Mouse (Mus musculus): ENCODE data around the gene Trh. TPM values are rescaled to one million over a fixed set of nuclear protein-coding genes. Genes with fewer than 3 reads are reported as not detected.

Trh gene
- total and polyA plus RNA-seq, 3 experiments = not detected

DNA sequence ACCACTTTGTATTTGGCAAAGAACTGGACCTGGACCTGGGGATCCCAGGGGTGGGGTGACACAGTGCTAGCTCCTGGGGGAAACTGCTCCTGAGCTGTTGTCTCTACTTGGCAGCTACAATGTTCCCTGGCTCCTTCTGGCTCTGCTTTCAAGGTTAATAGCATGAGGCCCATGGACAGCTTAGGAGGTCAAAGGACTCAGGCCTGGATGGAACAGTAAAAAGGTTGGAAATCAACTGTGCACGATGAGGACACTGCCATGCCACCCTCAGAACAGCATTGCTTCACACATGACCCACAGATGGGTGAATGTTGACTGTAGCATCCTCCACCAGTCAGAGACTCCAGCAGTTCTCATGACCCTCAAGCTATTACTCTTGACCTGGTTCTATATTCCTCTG is 13.1 kb downstream of the Trh start:
- H3K4me1 ChIP-seq (ENCODE audit: control insufficient read depth, insufficient read depth, low read length) = no peaks in the 10 kb centered on the region
- H3K27ac ChIP-seq = no peak overlapping the region
- DNase-seq = no peak
- 42% methylated on average over 1 of the region's 1 CpGs for WGBS
- H3K4me3 ChIP-seq = no peak overlapping the region
- intact Hi-C loops (cut with DNase I) = no loop called here
- TF ChIP-seq CTCF (IDR thresholded peaks at IDR 0.05) = no peak
- no peak for TF ChIP-seq EP300 (IDR thresholded peaks at IDR 0.05; ENCODE audit: insufficient read depth, low read depth, low read length)
- TF ChIP-seq POLR2A (IDR thresholded peaks at IDR 0.05; ENCODE audit: insufficient read depth, low read depth, low read length) = no peak
- H3K79me2 ChIP-seq (replicated peaks; ENCODE audit: control insufficient read depth, insufficient read depth, low read length) = no peaks in the 10 kb centered on the region
- no peaks in the 10 kb centered on the region for H3K36me3 ChIP-seq (ENCODE audit: control insufficient read depth, insufficient read depth, low read length)
- H3K9ac ChIP-seq (ENCODE audit: low read depth, low read length) = no peak overlapping the region
- H3K27me3 ChIP-seq (ENCODE audit: control insufficient read depth, insufficient read depth, low read length) = no peaks in the 10 kb centered on the region

DNA sequence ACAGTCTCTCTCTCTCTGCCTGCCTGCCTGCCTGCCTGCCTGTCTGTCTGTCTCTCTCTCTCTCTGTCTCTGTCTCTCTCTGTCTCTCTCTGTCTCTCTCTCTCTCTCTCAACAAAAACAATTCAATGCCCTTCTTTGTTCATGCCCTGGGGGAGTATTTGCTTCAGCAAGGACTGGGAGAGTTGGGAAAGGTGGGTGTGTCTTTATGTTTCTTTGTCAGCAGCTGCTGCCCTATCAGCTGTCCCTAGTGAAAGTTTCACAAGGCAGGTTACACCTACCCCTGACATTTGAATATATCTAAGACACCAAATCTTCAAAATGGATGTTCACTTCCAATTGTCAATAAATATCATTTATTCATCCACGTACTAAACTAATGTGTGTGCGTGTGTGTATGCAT is 14.9 kb downstream of the Trh start:
- Histone ChIP-seq H3K36me3 (ENCODE audit: control insufficient read depth, insufficient read depth, low read length) (no peaks in the 10 kb centered on the region), H3K9ac (ENCODE audit: low read depth, low read length) (no peak overlapping the region), H3K4me1 (ENCODE audit: control insufficient read depth, insufficient read depth, low read length) (no peaks in the 10 kb centered on the region), H3K27ac (no peak overlapping the region), H3K4me3 (no peak overlapping the region), H3K79me2 (replicated peaks; ENCODE audit: control insufficient read depth, insufficient read depth, low read length) (no peaks in the 10 kb centered on the region), H3K27me3 (ENCODE audit: control insufficient read depth, insufficient read depth, low read length) (no peaks in the 10 kb centered on the region)
- DNase-seq = no peak
- TF ChIP-seq CTCF (IDR thresholded peaks at IDR 0.05) = no peak
- no peak for TF ChIP-seq POLR2A (IDR thresholded peaks at IDR 0.05; ENCODE audit: insufficient read depth, low read depth, low read length)
- no peak for TF ChIP-seq EP300 (IDR thresholded peaks at IDR 0.05; ENCODE audit: insufficient read depth, low read depth, low read length)
- 88% methylated on average over 2 of the region's 2 CpGs for WGBS
- intact Hi-C loops (cut with DNase I) = loop anchor here (10.0 kb wide), 1 partner anchor 675 kb away; no protein-coding TSS in a partner anchor

DNA sequence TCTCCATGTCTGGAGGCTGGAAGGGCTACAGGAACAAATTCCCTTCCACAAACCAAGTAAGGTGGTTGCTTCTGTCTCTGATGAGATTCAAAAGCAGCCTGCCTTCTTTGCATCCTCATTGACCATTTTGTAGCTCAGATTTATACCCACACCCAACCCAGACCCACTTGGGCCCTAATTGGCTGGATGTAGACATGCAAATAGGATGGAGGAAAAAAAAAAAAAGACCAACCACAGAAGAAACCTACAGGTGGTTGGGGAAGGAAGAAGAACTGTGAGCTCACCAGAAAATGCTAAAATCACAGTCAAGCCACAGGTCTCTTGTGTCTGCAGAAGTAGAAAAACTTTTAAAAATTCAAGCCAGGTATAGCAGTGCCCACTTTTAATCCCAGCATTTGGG is 15.3 kb downstream of the Trh start:
- no peaks in the 10 kb centered on the region for H3K4me1 ChIP-seq (ENCODE audit: control insufficient read depth, insufficient read depth, low read length)
- no peaks in the 10 kb centered on the region for H3K79me2 ChIP-seq (replicated peaks; ENCODE audit: control insufficient read depth, insufficient read depth, low read length)
- intact Hi-C loops (cut with DNase I) = loop anchor here (10.0 kb wide), 1 partner anchor 676 kb away; no protein-coding TSS in a partner anchor
- no peaks in the 10 kb centered on the region for H3K36me3 ChIP-seq (ENCODE audit: control insufficient read depth, insufficient read depth, low read length)
- TF ChIP-seq EP300 (IDR thresholded peaks at IDR 0.05; ENCODE audit: insufficient read depth, low read depth, low read length) = no peak
- no peak for TF ChIP-seq POLR2A (IDR thresholded peaks at IDR 0.05; ENCODE audit: insufficient read depth, low read depth, low read length)
- TF ChIP-seq CTCF (IDR thresholded peaks at IDR 0.05) = no peak
- H3K4me3 ChIP-seq = no peak overlapping the region
- no peak for DNase-seq
- H3K27ac ChIP-seq = no peak overlapping the region
- no peaks in the 10 kb centered on the region for H3K27me3 ChIP-seq (ENCODE audit: control insufficient read depth, insufficient read depth, low read length)
- H3K9ac ChIP-seq (ENCODE audit: low read depth, low read length) = no peak overlapping the region

DNA sequence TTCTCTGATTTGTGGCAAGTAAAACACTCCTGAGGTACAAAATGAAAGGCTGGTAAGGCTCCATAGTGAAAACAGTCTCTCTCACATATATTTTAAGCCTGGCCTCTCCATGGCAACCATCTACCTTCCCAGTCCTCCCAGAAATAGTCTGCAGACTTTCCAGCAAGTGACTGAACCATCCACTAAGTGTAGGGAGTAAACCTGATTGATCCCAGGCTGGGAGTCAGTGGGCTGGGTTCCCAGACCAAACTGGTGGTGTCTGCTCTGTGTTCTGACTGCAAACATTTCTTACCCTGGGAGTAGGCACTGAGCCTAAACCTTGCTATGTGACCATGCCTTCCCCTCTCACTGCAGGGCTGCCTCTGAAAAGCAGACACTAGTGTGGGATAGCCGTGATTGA is 19.5 kb downstream of the Trh start:
- intact Hi-C loops (cut with DNase I) = loop anchor here (10.0 kb wide), 1 partner anchor 680 kb away; no protein-coding TSS in a partner anchor
- Histone ChIP-seq H3K4me3 (no peak overlapping the region), H3K79me2 (replicated peaks; ENCODE audit: control insufficient read depth, insufficient read depth, low read length) (no peaks in the 10 kb centered on the region), H3K36me3 (ENCODE audit: control insufficient read depth, insufficient read depth, low read length) (no peaks in the 10 kb centered on the region), H3K27me3 (ENCODE audit: control insufficient read depth, insufficient read depth, low read length) (no peaks in the 10 kb centered on the region), H3K9ac (ENCODE audit: low read depth, low read length) (no peak overlapping the region), H3K27ac (no peak overlapping the region), H3K4me1 (ENCODE audit: control insufficient read depth, insufficient read depth, low read length) (no peaks in the 10 kb centered on the region)
- 74% methylated on average over 1 of the region's 1 CpGs for WGBS
- no peak for TF ChIP-seq EP300 (IDR thresholded peaks at IDR 0.05; ENCODE audit: insufficient read depth, low read depth, low read length)
- no peak for TF ChIP-seq POLR2A (IDR thresholded peaks at IDR 0.05; ENCODE audit: insufficient read depth, low read depth, low read length)
- TF ChIP-seq CTCF (IDR thresholded peaks at IDR 0.05) = no peak
- DNase-seq = no peak

DNA sequence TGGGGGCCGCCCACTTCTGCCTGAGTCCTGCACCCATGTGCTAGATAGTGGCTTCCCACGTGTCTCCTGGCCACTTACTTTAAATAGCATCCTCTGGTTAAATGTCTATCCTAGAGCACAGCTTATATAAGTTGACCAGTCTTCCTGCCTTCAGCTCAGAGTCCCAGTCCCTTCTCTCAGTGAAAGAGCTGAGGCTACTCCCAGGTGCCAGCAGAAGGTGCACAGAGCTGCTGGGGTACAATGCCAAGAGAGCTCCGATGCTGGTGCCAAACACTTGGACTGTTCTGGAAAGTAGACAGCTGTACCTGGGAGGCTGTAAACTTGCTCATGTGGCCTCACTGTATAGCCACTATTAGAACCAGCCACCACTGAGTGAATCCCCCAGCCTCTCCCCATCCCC is 22.4 kb downstream of the Trh start:
- H3K9ac ChIP-seq (ENCODE audit: low read depth, low read length) = no peak overlapping the region
- H3K4me3 ChIP-seq = no peak overlapping the region
- TF ChIP-seq CTCF (IDR thresholded peaks at IDR 0.05) = no peak
- TF ChIP-seq EP300 (IDR thresholded peaks at IDR 0.05; ENCODE audit: insufficient read depth, low read depth, low read length) = no peak
- no peak for TF ChIP-seq POLR2A (IDR thresholded peaks at IDR 0.05; ENCODE audit: insufficient read depth, low read depth, low read length)
- WGBS = 58% methylated on average over 3 of the region's 3 CpGs
- no peak overlapping the region for H3K27ac ChIP-seq
- no peak for DNase-seq
- intact Hi-C loops (cut with DNase I) = loop anchor here (10.0 kb wide), 1 partner anchor 683 kb away; no protein-coding TSS in a partner anchor
- H3K79me2 ChIP-seq (replicated peaks; ENCODE audit: control insufficient read depth, insufficient read depth, low read length) = no peaks in the 10 kb centered on the region
- H3K4me1 ChIP-seq (ENCODE audit: control insufficient read depth, insufficient read depth, low read length) = no peaks in the 10 kb centered on the region
- no peaks in the 10 kb centered on the region for H3K36me3 ChIP-seq (ENCODE audit: control insufficient read depth, insufficient read depth, low read length)
- no peaks in the 10 kb centered on the region for H3K27me3 ChIP-seq (ENCODE audit: control insufficient read depth, insufficient read depth, low read length)

DNA sequence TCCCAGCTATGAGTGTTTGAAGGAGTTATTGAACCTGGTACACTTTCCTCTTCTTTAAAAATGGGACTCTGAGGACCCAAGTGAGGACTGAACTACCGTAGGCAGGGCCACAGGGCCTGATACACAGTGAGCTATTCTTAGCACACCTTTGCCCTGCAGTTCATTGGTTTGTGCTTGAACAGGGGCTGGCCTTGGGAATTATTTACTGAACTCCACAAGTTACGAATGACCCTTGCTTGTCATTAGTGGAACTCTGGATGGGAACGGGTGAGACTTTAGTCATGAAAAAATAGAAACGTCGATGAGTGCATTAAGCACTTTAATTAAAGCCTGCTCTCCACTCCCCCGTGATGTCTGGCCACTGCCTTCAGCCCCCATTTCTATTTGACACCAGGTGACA is 22.8 kb downstream of the Trh start:
- Histone ChIP-seq H3K4me1 (ENCODE audit: control insufficient read depth, insufficient read depth, low read length) (no peaks in the 10 kb centered on the region), H3K9ac (ENCODE audit: low read depth, low read length) (no peak overlapping the region), H3K27me3 (ENCODE audit: control insufficient read depth, insufficient read depth, low read length) (no peaks in the 10 kb centered on the region), H3K27ac (no peak overlapping the region), H3K79me2 (replicated peaks; ENCODE audit: control insufficient read depth, insufficient read depth, low read length) (no peaks in the 10 kb centered on the region), H3K36me3 (ENCODE audit: control insufficient read depth, insufficient read depth, low read length) (no peaks in the 10 kb centered on the region), H3K4me3 (no peak overlapping the region)
- TF ChIP-seq EP300 (IDR thresholded peaks at IDR 0.05; ENCODE audit: insufficient read depth, low read depth, low read length) (no peak), POLR2A (IDR thresholded peaks at IDR 0.05; ENCODE audit: insufficient read depth, low read depth, low read length) (no peak), CTCF (IDR thresholded peaks at IDR 0.05) (no peak)
- DNase-seq = no peak
- intact Hi-C loops (cut with DNase I) = loop anchor here (2.0 to 10.0 kb wide), 2 partner anchors 47 to 683 kb away; no protein-coding TSS in a partner anchor
- 70% methylated on average over 6 of the region's 6 CpGs for WGBS

Data from heart, adult 2 months (tissue).